Mouse (Mus musculus) inflammation-experienced regulatory T-cells, adult 6 months (primary cell): ENCODE data around the gene Grn. TPM values are rescaled to one million over a fixed set of nuclear protein-coding genes. Genes with fewer than 3 reads are reported as not detected.
"Not testable (repeated sequence)": the region's sequence is repeated elsewhere in the genome, so short reads cannot be mapped to it uniquely, and the experiment has no call there.

Experiments
- ATAC-seq: one replicate; pipeline ENCODE4 v1.8.0; 2017
- polyA plus RNA-seq, 3 experiments: library from polyadenylated mRNA; unstranded; fragments of 100-300 nt; shearing (Covaris generic); gene quantifications; one replicate each; pipeline ENCODE4 v1.2.1; 2017

Grn gene
- polyA plus RNA-seq, 3 experiments from 2014 or later, result 21.8 to 32.1 (median 26.1) TPM

DNA sequence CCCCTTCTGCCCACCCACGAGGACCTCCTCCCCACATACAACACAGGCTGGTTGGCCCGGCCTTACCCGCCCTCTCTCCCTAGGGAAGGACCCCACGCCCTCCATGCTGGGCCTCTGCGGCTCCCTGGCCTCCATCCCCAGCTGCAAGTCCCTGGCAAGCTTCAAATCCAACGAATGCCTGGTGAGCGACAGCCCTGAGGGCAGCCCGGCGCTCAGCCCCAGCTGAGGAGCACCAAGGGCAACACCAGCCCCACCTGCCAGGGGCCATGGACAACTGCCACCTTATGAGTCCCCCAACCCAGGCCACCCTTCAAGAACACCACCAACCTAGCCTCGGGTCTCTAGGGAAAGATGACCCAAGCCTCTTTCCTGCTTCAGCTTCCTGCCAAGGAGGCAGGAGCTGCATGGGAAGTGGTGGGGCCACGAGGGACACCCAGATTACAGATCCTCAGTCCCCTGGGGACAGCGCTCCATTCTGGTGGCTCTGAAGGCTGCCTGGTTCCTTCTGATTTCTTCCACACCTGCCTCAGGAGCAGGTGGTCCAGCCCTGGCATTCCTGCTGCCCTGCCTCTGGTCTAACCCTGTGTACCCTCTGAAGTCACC lies 28.1 kb upstream of the Grn start:
- no peak for ATAC-seq

DNA sequence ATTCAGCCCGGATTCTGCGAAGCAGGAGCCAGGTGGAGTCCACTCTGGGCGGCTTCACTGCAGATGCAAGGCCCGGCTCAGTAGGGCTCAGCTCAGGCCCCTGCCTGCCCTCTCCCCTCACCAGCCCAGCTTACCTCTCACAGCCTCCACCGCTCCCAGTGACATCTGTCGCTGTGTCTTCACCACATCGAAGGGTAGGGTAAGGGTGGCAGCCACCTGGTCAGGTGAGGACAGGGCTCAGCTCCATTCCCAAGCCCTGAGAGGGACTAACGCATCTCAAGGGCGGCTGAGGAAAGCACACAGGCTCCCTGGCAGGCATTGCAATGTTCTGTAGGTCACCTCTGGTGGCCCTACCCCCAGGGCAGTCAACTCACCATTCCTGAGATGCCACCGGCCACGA lies 26.5 kb upstream of the Grn start:
- ATAC-seq, result no peak

DNA sequence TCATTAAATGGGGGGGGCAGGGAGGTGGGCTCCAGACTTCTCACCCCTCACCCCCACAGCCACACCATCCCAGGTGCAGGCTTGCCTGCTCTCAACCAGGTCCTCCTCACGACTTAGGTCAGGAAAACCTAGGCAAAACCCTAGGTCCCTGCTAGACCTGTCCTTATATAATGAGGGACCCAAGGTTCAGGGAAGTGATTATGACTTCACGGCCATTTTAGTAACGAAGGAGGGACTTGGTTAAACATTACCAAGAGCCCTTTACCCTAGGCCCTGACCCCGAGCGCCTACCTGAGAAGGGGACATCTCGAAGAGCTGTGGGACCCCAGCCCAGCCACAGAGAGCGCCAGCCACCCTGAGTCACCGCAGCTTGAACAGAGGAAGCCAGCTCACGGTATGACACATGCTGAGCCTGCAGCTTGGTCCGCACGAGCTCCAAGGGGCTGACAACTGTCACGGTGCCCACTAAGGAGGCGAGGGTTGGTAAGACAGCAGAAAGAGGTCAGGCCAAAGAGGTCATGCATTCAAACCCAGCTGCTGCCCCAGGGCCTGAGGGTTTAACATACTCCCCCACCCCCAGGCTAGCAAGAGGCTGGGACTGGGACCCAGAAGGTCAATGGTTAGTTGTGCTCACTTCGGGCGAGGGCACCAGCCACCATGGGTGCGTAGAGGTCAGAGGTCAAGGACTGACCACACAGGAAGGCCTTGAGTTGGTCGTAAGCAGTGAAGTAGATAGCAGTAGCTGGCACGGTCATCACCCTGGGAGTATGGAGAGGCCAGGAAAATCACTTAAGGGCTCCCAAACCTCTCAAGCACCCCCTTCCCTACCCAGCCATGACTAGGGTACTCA lies 25.7 kb upstream of the Grn start:
- ATAC-seq, result no peak

DNA sequence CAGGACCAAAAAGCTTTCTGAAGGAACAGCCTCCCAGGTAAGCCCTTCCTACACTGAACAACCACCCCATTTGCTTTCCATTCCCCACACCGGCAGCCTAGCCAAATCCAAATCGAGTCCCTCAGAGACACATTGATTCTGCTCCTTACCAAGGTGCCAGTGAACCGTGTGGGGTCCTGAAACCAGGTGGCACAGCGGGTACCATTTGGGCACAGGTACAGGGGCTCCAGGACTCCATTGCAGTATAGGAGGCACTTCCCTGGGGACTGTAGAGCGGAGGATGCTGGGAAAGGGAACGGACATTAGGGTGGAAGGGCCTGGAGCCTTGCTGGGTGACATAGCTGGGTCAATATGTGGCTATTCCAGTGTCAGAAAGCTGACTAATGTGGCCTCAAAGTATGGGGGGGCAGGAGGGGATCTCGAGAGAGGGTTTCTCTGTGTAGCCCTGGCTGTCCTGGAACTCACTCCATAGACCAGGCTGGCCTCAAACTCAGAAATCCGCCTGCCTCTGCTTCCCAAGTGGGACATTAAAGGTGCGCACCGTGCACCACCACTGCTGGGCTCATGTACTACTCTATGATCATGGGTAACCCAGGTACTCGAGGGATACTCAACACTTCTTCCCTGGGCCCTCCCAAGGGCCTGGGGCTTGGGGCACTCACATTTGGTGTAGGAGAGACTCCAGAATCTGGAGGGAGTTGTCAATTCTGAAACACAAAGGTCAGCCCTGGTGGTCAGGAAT lies 24.4 kb upstream of the Grn start:
- ATAC-seq, result no peak

DNA sequence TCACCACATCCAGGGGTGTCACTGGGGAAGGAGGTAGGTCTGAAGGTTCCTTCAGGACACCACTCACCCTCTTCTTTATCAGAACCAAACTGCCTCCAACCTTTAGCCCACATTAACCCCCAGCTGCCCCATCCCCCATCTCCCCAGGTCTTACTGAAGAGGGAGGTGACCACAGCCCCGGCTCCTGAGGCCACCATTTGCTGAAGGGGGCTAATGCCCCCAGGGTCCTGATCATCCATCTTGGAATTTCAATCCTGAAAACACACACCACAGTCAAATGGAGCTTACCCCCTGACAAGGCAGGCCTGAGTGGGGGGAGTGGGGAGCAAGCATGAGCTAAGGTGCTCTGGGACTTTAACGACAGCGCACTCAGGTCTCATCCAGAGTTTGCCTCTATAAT lies 23.7 kb upstream of the Grn start:
- no peak for ATAC-seq

DNA sequence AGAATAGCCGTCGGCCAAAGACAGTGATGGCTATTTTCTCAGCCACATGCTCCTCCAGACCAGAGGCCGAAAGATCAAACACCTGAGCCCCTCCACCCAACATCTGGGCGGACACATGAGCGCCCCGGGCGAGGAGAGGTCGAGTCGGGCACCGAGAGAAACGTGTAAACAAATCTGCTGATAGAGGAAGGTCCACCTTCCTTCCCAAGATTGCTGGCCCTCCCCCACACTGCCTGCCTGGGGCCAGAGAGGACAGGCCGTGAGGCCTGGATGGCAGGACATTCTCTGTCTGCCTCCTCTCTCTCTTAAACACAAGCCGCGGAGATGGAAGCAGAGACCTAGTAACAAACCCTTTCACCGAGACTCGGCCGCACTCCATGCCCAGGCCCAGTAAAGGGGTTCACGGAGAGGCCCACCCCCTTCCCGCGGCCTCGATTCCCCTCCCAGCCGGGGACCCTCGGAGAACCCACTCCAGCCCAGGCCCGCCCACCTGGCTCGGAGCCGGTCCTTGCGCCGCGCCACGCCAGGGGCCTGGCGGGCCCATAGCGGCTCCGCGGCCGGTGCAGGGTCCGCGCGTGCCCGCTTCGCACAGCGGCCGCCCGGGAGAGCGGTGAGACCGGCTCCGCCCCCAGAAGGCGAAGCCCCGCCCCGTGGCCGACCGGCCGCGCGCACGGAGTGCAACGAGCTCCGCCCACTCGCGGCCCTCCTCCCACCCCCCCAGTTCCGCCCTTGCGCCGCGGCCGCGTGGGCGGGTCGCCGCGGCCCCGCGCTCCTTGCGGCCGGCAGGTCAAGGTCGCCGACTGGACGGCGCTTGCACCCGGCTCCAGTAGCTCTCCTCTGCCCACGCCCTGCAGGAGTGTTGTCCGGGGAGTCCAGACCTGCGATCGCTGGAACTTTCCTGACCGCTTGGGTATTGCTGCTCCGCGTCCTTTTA lies 22.9 kb upstream of the Grn start:
- peak; percentile 56 for ATAC-seq

DNA sequence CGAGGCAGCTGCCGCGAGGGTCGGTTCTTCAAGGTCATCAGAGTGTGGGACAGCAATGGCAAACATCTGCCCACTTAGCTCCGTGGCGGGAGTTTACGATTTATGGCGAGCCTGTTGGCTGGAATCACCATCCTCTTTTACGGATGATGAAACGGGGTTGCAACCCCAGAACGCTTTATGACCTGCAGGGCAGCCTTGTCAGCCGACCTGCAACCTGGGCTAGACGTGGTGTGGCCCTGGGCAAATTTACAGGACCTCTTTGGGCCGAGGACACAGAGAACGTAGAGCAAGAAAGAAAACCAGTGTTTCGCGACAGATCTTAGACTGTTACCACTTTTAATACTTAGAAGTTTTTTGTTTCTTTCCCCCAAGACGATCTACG lies 22.3 kb upstream of the Grn start, which contains the start of gene Slc25a39:
Slc25a39 (minus strand) TSS at position 113 of the 382 bp plus-strand sequence.
- peak; percentile 7 for ATAC-seq

DNA sequence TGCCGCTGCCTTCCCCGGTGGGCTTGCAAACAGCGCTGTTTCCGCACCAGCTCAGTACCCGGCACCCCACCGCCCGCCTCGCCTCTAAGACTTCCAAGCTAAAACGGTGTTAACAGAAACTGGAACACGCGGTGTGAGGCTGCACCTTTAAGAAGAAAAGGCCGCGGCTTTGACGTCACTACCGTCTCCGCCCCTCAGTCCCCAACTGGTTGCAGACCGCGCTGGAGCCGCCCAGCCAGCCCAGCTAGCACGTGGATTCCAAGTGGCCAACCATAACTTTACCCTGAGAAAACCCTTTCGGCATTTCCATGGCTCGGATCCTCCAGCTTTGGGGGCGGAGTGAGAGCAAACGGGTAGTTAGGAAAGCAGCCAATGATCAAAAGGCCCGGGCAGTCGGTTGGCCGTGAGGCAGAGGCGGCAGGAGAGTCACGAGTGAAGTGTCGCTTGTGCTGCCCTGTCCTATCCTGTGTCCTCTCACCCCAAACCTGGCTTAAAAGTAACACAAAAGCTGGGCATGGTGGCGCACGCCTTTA lies 21.7 kb upstream of the Grn start:
- ATAC-seq, result peak; percentile 89

DNA sequence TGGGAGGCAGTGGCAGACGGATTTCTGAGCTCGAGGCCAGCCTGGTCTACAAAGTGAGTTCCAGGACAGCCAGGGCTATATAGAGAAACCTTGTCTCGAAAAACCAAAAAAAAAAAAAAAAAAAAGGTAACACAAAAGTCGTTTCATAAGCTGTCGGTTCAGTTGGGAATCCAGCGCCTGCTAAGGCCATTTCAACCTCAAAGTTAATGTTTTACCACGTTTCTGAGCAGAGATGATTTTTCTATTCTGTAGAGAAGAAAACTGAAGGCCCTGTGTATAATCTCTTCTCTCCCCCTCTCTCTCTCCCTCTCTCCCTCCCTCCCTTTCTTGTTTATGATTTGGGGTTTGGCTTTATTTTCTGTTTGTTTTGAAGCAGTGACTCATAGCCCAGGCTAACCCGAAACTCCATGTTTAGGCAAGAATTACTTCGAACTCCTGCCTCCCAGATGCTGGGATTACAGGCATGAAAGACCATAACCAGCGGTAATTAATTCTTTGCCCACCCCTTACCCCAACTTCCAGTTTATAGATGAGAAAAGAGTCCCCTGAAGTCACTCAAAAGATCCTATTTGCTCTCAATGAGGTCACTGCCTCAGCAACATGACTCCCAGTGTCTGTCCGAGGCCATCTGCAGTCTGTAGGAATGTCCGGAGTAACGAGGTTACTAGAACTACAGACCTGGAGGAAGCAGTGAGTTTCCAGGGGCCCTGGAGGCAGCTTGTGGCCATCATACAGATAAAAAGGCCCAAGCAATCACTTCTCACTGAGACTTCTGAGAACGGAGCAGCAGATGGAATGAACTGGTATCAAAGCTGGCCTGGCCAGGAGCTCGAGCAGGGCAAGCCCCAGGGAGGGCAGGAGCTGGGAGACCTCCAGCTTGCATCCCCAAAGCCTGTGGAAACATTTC lies 21.0 kb upstream of the Grn start:
- no peak for ATAC-seq

DNA sequence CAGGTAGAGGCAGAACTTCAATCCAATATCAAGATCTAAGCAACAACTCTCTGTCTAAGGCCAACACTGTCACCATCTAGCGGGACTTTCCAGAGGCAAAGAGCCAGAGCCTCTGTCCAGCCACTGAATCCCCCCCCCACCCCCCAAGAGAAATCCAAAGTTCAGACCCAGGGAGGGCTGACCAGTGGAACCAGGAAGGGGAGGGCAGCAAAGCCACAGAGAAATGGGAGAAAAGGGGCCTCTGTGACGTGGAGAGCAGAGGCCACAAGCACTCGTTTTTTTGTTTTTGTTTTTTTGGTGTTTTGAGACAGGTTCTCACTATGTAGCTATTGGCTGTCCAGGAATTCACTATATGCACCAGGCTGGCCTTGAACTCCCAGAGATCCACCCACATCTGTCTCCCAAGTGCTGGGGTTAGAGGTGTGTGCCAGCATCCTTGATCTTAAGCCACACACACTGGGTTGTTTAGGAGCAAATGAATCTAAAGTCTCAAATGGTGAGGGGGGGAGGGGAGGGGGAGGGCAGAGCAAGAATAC lies 20.3 kb upstream of the Grn start:
- no peak for ATAC-seq

DNA sequence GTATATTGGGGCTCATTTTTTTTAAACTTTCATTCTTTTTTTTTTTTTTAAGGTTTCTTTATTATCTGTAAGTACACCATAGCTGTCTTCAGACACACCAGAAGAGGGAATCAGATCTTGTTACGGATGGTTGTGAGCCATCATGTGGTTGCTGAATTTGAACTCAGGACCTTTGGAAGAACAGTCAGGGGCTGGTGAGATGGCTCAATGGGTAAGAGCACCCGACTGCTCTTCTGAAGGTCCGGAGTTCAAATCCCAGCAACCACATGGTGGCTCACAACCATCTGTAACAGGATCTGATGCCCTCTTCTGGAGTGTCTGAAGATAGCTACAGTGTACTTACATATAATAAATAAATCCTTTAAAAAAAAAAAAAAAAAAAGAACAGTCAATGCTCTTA lies 19.8 kb upstream of the Grn start:
- not testable (repeated sequence) for ATAC-seq

DNA sequence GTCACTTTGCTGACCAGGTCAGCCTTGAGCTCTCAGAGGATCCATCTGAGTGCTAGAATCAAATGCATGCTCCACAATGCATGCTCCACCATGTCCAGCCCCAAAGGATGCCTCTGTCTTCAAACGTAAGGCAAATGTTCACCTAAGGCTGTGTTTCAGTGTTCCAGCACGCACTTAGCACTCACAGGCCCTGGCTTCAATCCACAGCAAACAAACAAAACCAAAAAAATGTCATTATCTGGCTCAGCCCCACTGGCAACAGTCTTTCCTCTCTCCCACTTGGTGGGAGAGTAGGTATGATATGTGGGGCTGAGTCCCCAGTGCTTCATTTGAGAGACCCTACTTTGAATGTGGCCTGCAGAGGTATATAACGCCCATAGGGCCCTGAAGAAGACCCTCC lies 19.1 kb upstream of the Grn start:
- ATAC-seq, result no peak

DNA sequence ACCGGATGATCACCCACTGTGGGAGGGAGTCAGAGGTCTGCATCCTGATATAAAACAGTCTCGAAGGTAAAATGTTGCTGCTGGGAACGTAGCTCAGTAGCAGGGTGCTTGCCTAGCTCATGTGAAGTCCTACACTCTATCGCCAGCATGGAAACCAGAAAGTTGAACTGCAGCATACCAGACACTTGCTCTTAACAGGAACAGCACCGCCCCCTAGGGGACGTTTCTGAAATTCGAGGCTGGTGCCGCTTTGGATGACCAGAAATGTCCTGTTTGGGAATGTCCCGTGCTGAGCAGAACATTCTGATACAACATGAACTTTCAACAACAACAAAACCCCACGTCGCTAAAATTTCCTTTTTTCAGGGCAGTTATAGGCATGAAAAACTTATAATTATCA lies 18.4 kb upstream of the Grn start:
- ATAC-seq, result no peak

DNA sequence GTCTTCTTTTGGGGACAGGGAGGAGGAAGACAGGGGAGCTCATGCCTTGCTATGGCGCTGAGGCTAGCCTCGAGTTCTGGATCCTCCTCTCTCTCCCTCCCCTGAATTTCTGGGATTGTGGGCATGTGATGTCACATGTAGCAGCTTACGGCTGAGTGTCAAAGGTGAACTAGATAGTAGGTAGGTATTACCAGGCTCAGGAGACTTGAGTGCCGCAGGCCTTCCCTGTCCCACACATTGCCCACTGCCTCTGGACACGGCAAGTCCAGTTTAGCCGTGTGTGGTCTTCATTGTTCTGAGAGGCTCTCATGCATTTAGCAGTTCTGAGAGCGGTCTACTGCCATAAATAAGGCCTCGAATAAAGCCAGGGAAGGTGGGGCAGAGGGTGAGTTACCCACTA lies 17.1 kb upstream of the Grn start:
- no peak for ATAC-seq

DNA sequence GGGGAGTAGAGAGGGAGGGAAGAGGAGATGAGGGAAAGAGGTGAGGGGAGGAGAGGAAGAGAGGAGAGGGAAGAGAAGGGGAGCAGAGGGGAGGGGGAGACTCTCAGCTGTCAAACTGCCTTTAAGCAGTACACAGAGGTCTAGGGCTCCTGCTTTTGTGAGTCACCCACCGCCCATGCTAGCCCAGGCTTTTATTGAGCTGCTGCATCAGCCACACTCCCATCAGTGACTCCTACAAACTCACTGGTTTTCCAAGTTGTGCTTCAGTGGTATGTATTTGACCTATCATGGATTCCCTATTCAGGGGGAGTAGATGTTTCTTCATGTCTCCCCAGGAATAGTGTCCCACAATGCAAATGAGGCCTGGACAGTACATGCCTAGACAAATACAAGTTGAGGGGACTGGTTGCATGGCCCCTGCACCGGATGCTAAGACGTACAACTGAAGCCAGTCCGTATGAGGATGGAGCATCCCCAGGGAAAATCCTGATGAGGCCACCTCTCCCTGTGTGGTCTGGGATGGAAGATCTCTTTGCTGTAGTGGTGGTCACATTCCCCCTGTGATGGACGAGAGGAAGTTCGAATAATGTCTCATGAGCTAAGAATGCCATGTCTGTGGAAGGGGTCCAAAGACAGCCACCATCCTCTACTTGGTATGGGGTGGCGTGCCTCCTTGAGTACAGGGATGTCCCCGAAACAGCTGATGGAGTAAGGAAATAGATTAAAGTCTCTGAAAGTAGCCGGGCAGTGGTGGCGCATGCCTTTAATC lies 14.9 kb upstream of the Grn start:
- ATAC-seq, result no peak

DNA sequence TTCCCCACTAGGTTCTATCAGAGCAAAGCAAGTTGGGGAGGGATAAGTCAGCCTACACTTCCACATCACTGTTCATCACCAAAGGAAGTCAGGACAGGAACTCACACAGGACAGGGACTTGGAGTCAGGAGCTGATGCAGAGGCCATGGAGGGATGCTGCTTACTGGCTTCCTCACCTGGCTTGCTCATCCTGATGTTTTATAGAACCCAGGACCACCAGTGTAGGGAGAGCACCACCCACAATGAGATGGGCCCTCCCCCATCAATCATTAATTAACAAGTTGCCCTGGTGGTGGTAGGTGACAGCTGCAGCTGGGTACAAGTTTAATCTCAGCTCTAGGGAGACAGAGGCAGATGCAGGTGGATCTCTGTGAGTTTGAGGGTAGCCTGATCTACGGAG lies 13.0 kb upstream of the Grn start:
- no peak for ATAC-seq

DNA sequence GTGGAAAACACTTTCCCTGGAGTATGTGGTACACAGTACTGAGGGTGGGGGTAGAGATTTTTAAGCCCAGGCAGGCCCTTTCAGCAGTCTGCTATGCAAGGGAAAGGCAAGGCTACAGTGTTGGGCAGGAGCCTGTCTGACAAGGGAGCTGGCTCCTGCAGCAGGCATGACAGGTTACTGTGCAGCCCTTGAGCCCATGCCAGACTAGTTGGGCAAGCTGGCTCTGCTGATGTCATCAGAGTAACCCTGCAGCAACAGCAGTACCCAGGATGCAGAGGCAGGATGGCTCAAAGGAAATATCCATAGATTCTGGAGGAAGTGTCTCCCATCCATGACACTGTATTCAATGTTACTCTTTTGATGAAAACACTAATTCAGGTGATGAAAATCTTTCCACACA lies 11.2 kb upstream of the Grn start:
- no peak for ATAC-seq

DNA sequence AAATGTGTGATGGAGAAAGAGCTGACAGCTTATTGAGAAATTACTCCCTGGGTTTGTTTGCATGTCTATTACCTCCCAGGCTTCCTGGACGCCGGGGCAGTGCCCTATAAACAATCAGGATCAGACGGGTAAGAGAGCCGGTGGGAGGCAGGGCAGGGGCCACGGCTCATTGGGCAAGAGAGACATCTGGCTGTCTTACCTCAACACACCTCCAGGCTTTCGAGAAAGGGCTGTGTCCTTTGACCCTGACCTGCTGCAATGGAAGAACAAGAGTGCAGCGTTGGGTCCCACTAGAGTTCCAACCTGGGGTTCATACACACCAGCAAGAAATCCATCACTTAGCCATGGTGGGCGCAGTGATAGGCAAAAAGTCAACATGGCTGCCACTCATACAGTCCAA lies 8.6 kb upstream of the Grn start:
- ATAC-seq, result no peak

DNA sequence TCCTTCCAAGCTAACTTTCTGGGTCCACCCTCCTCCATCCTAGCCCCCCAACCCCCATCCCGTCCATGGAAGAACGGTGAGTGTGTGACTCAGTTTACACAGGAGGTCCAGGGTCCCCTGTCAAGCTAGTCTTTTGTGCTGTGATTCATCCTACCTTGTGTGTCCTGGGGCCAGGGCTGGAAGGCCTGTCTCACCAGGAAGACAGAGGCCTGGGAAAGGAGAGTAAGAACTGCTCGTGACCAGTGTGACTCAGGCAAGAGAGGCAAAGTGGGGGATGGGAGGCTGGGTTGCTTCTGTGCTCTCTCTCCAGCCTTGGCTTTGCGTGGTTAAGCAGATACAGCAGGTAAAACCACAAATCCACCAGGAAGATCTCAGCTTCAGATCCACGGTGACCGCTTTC lies 5.4 kb upstream of the Grn start:
- no peak for ATAC-seq
